Mouse (Mus musculus): ENCODE measurements around the gene St7l. TPM values are rescaled to one million over a fixed set of nuclear protein-coding genes. Genes with fewer than 3 reads are reported as not detected.
"Not testable (repeated sequence)": the region's sequence is repeated elsewhere in the genome, so short reads cannot be mapped to it uniquely, and the experiment has no call there.

The St7l gene
- 10 to 100 TPM; 36.1 to 43.6 TPM for total RNA-seq (2021)

DNA sequence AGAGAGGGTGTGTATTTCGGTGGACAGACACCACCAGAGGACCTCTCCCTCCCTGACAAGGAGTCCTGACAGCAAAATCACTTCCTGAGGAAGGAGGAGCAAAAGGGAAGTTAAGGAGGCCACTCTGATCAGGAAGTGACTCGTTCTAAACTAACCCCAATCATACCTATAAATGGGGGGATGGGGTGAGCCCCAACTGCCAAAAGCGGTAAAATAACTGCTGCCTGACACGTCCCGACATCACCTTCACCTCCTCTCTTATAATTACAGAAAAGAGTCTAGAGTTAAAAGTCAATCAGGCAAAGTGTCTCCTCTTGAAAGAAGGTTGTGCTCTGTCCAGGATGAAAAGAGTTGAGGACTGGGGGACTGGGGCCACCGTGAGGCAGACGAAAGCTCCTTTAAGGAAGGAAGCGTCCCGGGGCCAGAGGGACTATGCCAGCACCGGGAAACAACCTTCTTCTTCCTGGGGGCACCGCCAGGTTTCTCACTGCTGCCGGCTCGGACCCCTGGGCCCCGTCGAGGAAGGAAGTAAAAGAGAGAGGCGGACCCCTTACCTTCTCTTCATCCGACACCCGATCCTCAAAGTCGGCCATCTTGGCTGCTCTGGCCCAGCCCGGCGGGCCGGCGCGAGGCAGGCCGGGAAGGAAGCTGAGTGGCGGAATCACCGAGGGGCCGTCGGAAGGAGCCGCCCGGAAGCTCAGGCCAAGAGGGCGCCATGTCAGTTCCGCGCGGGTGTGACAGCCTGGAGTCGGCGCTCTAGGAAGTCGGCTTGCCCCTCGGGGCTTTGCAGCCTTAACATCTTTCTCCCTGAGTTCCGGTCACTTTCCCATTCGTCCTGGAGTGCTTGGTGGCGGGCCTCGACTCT, at the start of gene St7l, which contains the start of gene Capza1:
Gene St7l, plus strand, starts transcription at position 220 of the 865 bp plus-strand sequence.
Gene Capza1, minus strand, starts transcription at position 720 of the 865 bp plus-strand sequence.
- peak; percentile 73 to 74 for DNase-seq (ENCODE audit: extremely low spot score in 1 of 2, low spot score in 1 of 2)

DNA sequence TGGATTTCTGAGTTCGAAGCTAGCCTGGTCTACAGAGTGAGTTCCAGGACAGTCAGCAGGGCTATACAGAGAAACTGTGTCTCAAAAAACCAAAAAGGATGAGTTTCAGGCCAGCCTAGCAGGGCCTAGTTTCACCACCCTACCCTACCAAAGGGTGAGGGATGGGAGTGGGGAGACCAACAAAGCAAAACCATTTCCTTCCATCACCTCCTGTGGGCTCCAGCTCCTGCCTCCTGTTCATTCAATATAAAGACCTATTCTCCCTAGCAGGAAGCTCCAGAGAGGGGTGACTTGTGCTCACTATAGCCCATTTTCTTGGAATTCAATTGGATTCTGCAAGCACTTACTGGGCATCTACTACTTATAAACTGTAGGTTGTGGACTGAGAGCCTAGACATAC, 49.1 kb upstream of the St7l start:
- no peak for DNase-seq (ENCODE audit: extremely low spot score in 1 of 2, low spot score in 1 of 2)

DNA sequence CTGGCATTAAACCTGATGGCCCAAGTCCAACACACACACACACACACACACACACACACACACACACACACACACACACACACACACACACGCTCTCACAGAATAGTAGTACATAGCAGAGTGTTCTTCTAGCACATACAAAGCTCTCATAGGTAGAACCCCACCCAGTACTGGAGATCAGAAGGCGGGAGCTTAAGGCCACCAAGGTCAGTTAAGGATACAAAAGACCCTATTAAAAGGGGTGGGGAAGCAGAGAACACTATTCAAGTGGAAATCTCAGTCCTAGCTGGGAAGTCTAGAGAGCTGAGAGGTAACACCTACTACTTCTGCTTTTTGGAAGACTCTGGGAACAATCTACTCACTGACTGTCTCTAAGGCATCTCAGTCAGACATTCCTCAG, 48.5 kb upstream of the St7l start:
- DNase-seq (ENCODE audit: extremely low spot score in 1 of 2, low spot score in 1 of 2): no peak

GRCm38 (mm10) chr3:104816130-104816529, 47.7 kb upstream of the St7l start:
- DNase-seq (ENCODE audit: extremely low spot score in 1 of 2, low spot score in 1 of 2): no peak

GRCm38 (mm10) chr3:104817481-104817990, 46.3 kb upstream of the St7l start:
- DNase-seq (ENCODE audit: extremely low spot score in 1 of 2, low spot score in 1 of 2): peak; percentile 43 to 47

- DNase-seq (ENCODE audit: extremely low spot score in 1 of 2, low spot score in 1 of 2): peak; percentile 38 to 42
Measured at GRCm38 (mm10) chr3:104817991-104818748, 45.6 kb upstream of the St7l start, which contains the start of gene Mov10. Gene Mov10, minus strand, starts transcription at chr3:104818563.

GRCm38 (mm10) chr3:104818749-104819134, 45.1 kb upstream of the St7l start:
- no peak for DNase-seq (ENCODE audit: extremely low spot score in 1 of 2, low spot score in 1 of 2)

GRCm38 (mm10) chr3:104820426-104820825, 43.4 kb upstream of the St7l start:
- DNase-seq (ENCODE audit: extremely low spot score in 1 of 2, low spot score in 1 of 2): no peak

- DNase-seq (ENCODE audit: extremely low spot score in 1 of 2, low spot score in 1 of 2): no peak
Measured at GRCm38 (mm10) chr3:104822413-104822812, 41.4 kb upstream of the St7l start.

- no peak for DNase-seq (ENCODE audit: extremely low spot score in 1 of 2, low spot score in 1 of 2)
Measured at GRCm38 (mm10) chr3:104835797-104836196, 28.0 kb upstream of the St7l start.

DNA sequence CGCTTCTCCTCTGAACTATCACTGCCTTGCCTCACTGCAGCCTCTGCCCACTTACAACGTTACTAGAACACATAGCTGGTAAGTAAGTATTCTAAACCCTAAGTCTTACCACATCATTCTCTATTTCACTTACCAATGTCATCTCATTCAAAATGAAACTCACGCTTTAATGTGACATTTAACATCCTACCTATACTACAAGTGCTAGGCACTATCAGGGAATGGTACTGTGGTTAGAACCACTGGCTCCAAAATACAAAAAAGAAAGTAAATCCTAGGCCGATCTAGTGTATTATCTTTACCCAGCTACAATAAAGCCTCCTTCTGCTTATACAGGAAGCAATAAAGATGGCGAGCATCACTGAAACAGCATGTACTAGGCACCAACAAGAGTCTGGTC, 22.8 kb upstream of the St7l start:
- no peak for DNase-seq (ENCODE audit: extremely low spot score in 1 of 2, low spot score in 1 of 2)

DNA sequence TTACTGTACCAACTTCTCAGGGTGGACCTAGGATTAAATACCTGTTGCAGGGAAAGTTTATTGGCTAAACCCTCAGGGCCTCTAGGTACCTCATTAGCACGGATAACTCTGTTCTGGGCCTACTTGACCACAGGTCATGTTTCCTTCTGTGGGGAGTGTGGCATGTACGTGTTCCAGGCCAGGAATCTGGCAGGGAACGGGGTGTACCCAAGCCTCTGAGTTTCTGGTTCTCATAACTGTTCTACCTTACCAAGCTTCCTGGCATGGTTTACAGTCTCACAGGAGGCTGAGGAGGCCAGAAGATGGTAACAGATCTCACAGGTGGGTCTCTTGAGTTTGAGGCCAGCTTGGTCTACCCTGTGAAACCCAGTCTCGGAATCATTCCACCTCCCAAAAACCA, 17.2 kb upstream of the St7l start:
- DNase-seq (ENCODE audit: extremely low spot score in 1 of 2, low spot score in 1 of 2): no peak

DNA sequence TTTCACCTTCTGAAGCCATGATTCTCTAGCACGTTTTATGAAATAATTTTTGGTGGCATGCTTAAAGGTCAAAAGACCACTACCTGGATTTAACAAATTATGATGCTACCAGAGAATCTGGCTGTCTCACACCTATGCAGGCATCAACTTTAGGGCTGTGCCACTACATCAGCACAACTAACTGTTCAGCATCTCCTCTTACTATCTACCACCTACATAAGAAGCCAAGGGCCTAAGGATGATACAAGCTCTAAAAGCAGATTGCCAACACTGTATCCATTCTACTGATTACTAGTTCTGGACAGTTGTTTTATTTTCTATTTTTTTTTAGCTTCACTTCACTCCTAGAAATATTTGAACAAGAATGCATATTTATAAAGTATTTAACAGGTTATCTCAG, 9.3 kb upstream of the St7l start:
- DNase-seq (ENCODE audit: extremely low spot score in 1 of 2, low spot score in 1 of 2): no peak

DNA sequence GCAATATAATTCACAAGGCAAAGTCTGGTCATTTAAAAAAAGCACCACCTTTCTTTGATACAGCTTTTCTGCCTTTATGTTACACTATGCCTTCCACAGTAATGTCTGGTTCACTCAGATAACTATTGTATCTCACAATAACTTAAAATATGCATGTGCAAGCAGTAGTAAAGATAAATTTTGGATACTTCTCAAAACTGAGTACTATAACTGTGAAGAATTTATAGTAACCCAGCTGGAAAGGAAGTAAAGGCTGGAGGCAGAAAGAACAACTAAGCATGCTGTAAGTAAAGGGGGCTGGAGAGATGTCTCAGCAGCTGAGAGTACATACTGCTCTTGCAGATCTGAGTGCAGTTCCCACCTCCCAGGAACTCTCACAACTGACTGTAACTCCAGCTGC, 8.9 kb upstream of the St7l start:
- DNase-seq (ENCODE audit: extremely low spot score in 1 of 2, low spot score in 1 of 2): no peak

- no peak for DNase-seq (ENCODE audit: extremely low spot score in 1 of 2, low spot score in 1 of 2)
Measured at GRCm38 (mm10) chr3:104856106-104856505, 7.7 kb upstream of the St7l start.

DNA sequence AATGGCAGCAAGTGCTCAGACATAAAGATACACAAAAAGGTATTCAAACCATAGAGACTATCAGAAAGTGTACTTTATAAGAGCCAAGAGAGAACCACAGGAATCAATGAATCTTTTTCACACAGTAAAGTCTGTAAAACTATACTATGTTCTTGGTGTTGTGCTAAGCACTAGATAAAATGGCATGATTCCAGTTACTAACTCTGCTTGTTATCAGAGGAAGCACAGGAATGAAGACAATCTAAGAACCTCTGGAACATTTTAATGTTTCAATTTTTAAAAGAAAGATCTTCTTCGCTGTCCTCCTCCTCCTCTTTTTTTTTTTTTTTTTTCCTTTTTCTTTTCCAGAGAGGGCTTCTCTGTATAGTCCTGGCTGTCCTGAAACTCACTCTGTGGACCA, 5.2 kb upstream of the St7l start:
- no peak for DNase-seq (ENCODE audit: extremely low spot score in 1 of 2, low spot score in 1 of 2)

DNA sequence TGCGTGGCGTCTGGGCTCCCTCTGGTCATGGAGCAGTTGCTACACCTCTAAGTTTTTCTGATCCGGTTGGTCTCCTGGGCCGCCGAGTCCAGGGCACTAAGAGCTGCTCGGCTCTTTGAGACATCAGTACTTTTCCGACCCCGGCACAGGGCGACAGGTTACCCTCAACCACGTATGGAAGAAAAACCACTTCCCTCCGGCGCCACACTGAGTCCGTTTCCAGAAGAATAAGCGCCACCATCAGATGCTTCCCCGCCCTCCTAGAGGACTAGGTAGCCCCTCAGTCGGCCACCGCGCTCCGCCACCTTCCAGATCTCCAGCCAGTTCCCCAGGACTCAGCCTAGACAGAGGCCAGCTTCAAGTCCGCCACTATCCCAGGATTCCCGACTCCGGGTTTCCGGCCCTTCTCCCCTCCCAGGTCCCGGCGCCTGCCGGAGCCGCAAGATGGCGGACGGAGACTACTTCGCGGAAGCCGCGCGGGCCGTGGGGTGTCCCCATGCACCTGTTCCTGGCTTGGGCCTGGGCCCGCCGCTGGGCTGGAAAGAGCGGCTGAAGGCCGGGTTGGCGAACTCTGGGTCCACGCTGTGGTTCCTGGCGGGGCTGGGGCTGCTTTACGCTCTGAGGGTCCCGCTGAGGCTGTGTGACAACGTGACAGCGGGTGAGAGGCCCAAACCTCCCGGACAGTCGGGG, 991 bp downstream of the St7l start:
- DNase-seq (ENCODE audit: extremely low spot score in 1 of 2, low spot score in 1 of 2): peak; percentile 84 to 87

- no peak for DNase-seq (ENCODE audit: extremely low spot score in 1 of 2, low spot score in 1 of 2)
Measured at GRCm38 (mm10) chr3:104865341-104865788, 1.6 kb downstream of the St7l start.

GRCm38 (mm10) chr3:104866674-104867073, 2.9 kb downstream of the St7l start:
- DNase-seq (ENCODE audit: extremely low spot score in 1 of 2, low spot score in 1 of 2): not testable (repeated sequence)

GRCm38 (mm10) chr3:104869611-104870010, 5.8 kb downstream of the St7l start:
- DNase-seq (ENCODE audit: extremely low spot score in 1 of 2, low spot score in 1 of 2): no peak

DNA sequence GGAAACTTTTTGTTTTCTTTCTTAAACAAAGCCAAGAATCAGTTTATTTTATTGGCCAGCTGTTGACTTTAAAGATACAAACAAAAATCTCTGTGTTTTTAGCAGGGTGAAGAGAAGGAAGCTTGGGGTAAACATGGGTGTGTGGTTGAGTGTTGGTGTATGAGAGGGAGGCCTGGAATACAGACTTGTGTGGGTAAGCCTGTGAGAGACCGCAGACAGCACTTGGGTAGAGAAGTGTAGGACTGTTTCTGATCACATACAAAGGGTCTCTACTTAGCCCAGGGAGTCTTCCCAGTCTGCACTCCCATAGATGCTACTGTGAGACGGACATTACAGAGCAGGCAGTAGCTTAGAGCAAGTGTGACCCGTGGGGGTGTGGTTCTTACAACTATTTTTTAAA, 24.8 kb downstream of the St7l start:
- DNase-seq (ENCODE audit: extremely low spot score in 1 of 2, low spot score in 1 of 2): no peak
